Mouse (Mus musculus): ENCODE results near the gene Gm5142. TPM values are rescaled to one million over a fixed set of nuclear protein-coding genes. Genes with fewer than 3 reads are reported as not detected.

The Gm5142 gene
- not detected for total RNA-seq (2021)
- long read RNA-seq = 0 reads

- no peak for DNase-seq (ENCODE audit: low spot score in 2 of 2)
Observed at GRCm38 (mm10) chr14:59178649-59179048, at the start of gene Gm5142. Gm5142 (minus strand) TSS chr14:59178749.

DNA sequence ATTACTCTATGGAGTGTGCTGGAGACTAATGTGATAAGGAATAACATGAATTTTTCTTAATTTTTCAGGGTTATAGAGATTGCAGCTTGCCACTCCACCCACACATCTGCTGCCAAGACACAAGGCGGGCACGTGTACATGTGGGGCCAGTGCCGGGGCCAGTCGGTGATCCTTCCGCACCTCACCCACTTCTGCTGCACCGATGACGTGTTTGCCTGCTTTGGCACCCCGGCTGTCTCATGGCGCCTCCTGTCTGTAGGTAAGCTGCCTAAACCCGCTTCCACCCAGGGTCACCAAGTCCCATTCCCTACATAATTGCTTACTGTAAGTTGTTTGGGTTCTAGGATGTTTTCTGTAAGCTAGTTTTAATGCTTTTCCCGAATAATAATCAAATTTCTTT, 47.7 kb upstream of the Gm5142 start:
- no peak for DNase-seq (ENCODE audit: low spot score in 2 of 2)

DNA sequence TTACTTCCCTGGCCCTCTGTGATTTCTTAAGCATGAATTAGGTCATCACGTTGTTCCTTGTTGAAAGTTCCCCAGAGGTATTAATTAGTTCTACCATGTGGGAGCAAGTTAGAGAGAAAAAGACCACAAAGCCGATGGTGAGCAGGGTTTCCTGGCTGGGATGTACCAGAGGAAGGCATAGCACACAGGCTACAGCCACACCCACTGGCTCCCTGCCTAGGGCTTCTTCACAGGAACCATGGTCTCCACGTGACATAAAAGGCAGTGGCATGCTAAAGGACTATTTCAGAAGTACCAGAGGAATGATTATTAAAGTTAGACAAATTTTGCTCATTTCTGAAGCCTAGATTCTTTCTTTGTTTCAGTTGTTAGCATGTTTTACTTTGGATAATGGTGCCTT, 40.7 kb upstream of the Gm5142 start:
- DNase-seq (ENCODE audit: low spot score in 2 of 2) = no peak

GRCm38 (mm10) chr14:59209816-59210215, 31.3 kb upstream of the Gm5142 start:
- DNase-seq (ENCODE audit: low spot score in 2 of 2) = no peak

- no peak for DNase-seq (ENCODE audit: low spot score in 2 of 2)
Observed at GRCm38 (mm10) chr14:59209003-59209402, 30.5 kb upstream of the Gm5142 start.

DNA sequence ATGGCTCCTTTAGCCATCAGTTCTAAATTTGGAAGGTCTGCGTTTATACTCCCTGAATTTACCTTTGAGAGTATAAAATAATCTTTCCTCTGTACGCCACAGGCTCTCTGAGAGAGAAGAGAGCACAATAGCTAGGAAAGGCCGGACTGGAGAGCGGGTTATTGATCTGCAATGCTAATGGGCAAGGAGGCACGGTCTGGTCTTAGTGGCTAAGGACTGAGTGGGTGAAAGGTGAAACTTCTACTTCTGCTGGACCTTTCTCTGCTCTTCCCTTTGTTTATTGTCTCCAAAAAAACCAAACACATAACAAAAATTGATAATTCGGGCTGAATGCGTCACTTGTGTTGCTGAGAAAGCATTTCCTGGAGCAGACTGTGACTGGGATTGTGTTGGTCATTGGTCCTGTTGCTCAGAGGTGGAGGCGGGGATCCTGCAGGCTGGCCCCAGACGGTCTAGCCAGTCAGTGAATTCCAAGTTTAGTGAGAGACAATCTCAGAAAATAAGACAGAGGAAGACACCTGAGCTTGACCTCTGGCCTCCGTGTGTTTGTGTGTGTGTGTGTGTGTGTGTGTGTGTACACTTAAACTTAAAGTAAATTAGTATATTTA, 27.5 kb upstream of the Gm5142 start:
- no peak for DNase-seq (ENCODE audit: low spot score in 2 of 2)

- no peak for DNase-seq (ENCODE audit: low spot score in 2 of 2)
Observed at GRCm38 (mm10) chr14:59205461-59205860, 26.9 kb upstream of the Gm5142 start.

- no peak for DNase-seq (ENCODE audit: low spot score in 2 of 2)
Observed at GRCm38 (mm10) chr14:59201604-59202215, 23.2 kb upstream of the Gm5142 start.

DNA sequence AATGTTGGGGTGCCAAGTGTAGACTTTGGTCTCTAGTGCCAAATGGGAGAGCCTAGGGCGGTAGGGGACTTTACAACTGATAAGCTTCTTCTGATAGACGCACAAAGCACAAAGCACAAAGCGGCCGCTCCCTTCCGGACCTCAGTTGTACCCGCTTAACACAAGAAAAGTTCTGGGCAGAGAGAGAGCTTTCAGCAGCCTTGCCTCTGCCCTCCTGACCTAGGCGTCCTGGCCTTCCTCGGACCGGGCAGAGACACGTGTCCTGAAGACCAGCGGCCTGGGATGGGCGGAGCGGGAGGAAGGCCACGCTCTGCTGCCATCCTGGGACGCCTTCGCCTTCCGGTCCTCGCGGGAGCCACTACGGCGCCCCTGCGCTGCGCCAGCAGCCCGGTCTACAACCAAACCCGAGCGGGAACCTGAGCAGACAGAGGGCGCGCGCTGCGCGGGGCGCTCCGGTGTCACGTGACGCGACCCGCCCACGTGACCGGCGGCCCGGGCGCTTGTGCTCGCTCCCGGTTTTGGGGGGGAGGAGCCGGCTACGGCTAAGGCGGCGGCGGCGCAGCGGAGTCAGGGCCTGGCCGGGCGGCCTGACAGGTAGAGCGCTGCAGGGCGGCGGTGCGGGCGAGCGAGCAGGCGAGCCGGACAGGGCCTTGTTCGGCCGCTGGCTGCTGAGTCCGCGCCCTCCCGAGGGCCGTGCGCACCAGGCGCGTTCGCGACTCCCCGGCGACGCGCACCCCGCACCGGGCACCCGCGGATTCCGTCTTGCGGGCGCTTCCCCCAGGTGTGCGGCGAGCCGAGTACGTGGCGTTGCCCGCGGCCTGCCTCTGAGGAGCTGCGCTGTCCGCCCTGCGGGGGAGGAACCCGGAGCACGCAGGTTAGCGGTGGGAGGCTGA, 22.4 kb upstream of the Gm5142 start, which contains the start of gene Rcbtb1:
Gene Rcbtb1, plus strand, starts transcription at position 499 of the 893 bp plus-strand sequence.
- peak; percentile 88 to 94 for DNase-seq (ENCODE audit: low spot score in 2 of 2)

GRCm38 (mm10) chr14:59186121-59186520, 7.6 kb upstream of the Gm5142 start:
- no peak for DNase-seq (ENCODE audit: low spot score in 2 of 2)

GRCm38 (mm10) chr14:59185514-59185913, 7.0 kb upstream of the Gm5142 start:
- no peak for DNase-seq (ENCODE audit: low spot score in 2 of 2)

DNA sequence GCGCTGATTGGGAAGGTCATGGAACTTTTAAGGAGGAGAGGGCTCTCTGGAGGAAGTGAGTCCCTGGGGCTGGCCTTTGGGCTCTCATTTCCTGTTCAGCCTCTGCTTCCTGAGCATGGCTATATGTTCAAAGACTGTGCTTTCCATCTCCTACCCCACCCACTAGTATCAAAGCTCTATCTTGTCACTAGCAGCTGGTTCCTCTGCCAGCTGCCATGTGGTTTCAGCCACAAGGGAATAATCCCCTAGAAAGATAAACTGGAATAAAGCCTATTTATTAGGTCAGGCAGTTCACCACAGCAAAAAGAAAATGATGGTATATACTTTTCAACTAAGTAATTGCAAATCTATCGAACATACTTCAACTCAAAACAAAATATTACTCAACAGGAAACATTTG, 4.2 kb upstream of the Gm5142 start:
- no peak for DNase-seq (ENCODE audit: low spot score in 2 of 2)

GRCm38 (mm10) chr14:59157016-59157698, 21.4 kb downstream of the Gm5142 start:
- DNase-seq (ENCODE audit: low spot score in 2 of 2) = no peak

- no peak for DNase-seq (ENCODE audit: low spot score in 2 of 2)
Observed at GRCm38 (mm10) chr14:59155589-59155988, 23.0 kb downstream of the Gm5142 start.

- DNase-seq (ENCODE audit: low spot score in 2 of 2) = no peak
Observed at GRCm38 (mm10) chr14:59142793-59143192, 35.8 kb downstream of the Gm5142 start, which contains the start of gene 1700129C05Rik. 1700129C05Rik (minus strand) TSS chr14:59142893.

- no peak for DNase-seq (ENCODE audit: low spot score in 2 of 2)
Observed at GRCm38 (mm10) chr14:59114281-59114680, 64.3 kb downstream of the Gm5142 start.

Other genes starting within 250 kb of the Gm5142 start
- gene 1700129C05Rik, start 35.9 kb downstream of the Gm5142 start, total RNA-seq (2021) = not detected
- 10 to 100 TPM; 30.7 to 32.3 TPM for gene Rcbtb1, start 22.5 kb upstream of the Gm5142 start, total RNA-seq (2021)
- not detected for gene Gm6904, start 81.5 kb upstream of the Gm5142 start, total RNA-seq (2021)
- gene Phf11a, start 118.8 kb upstream of the Gm5142 start, total RNA-seq (2021) = not detected
- gene Phf11b, start 162.6 kb upstream of the Gm5142 start, total RNA-seq (2021) = not detected
- under 1 TPM; 0.27 to 0.33 TPM for gene Phf11d, start 186.7 kb upstream of the Gm5142 start, total RNA-seq (2021)
- gene Phf11c, start 216.6 kb upstream of the Gm5142 start, total RNA-seq (2021) = under 1 TPM; 0.55 to 0.60 TPM

Data from layer of hippocampus, postnatal 10 days (tissue).